Mouse (Mus musculus) intestine, embryonic 16.5 days (tissue): ENCODE results near the gene Acsf2. TPM values are rescaled to one million over a fixed set of nuclear protein-coding genes. Genes with fewer than 3 reads are reported as not detected.
A peak's percentile ranks its signal among the peaks of the same experiment; 100 is the strongest.

Source experiments
- ATAC-seq: fragments of 200-750 bp; cut with Nextera tagmentation; 2 replicates; pipeline ENCODE4 v1.8.0; 2017; ENCODE audit warnings: moderate TSS enrichment, moderate library complexity
- H3K27ac ChIP-seq: fragments of 300-500 bp; sonication (generic); 2 replicates; pipeline ENCODE4 v1.5.1; 2014; ENCODE audit warnings: mild to moderate bottlenecking, low read length
- H3K27me3 ChIP-seq: fragments of 300-500 bp; sonication (generic); replicated peaks from 2 replicates; pipeline ENCODE4 v1.6.1; 2014; ENCODE audit warnings: low read length, control low read depth, mixed read lengths; ENCODE audit not compliant: control insufficient read depth, insufficient read depth
- H3K36me3 ChIP-seq: fragments of 300-500 bp; sonication (generic); 2 replicates; pipeline ENCODE4 v1.6.1; 2014; ENCODE audit warnings: low read length, control low read depth; ENCODE audit not compliant: control insufficient read depth, insufficient read depth
- H3K4me1 ChIP-seq: fragments of 300-500 bp; sonication (generic); 2 replicates; pipeline ENCODE4 v1.6.1; 2014; ENCODE audit warnings: low read length, control low read depth, mixed read lengths; ENCODE audit not compliant: control insufficient read depth, insufficient read depth
- H3K4me2 ChIP-seq: fragments of 300-500 bp; sonication (generic); 2 replicates; pipeline ENCODE4 v1.6.1; 2014; ENCODE audit warnings: low read depth, low read length, control low read depth
- H3K4me3 ChIP-seq: fragments of 300-500 bp; sonication (generic); 2 replicates; pipeline ENCODE4 v1.5.1; 2014; ENCODE audit warnings: mild to moderate bottlenecking, low read length
- H3K9ac ChIP-seq: fragments of 300-500 bp; sonication (generic); 2 replicates; pipeline ENCODE4 v1.6.1; 2014; ENCODE audit warnings: low read depth, low read length
- H3K9me3 ChIP-seq: fragments of 300-500 bp; sonication (generic); 2 replicates; pipeline ENCODE4 v1.6.1; 2016; ENCODE audit warnings: low read length, control low read depth; ENCODE audit not compliant: control insufficient read depth
- WGBS: fragments of 180-500 bp; shearing (Covaris S2); extraction: QIAGEN DNeasy Blood & Tissue Kit; methylation state at CpG from one replicate; pipeline ENCODE4 v1.1.7; 2014; 5-methylcytosine and 5-hydroxymethylcytosine counted together
- polyA plus RNA-seq: library from polyadenylated mRNA; unstranded; fragments of >200 nt; fragmentation: Nextera tagmentation; extraction: Ambion mirVana; gene quantifications from 2 replicates; pipeline ENCODE4 v1.2.1, GENCODE M21; 2015

Acsf2 gene
- polyA plus RNA-seq, 1 experiment from 2014 or later = 3.0 TPM

- Histone ChIP-seq H3K4me3 (no peak overlapping the region), H3K27me3 (no peaks in the 10 kb centered on the region), H3K9me3 (no peaks in the 10 kb centered on the region), H3K9ac (no peak overlapping the region), H3K4me2 (no peak overlapping the region), H3K4me1 (no peaks in the 10 kb centered on the region), H3K36me3 (no peaks in the 10 kb centered on the region), H3K27ac (no peak overlapping the region)
- 0 out of 2 replicates have a peak, but pooled peaks have one; percentile 22 for ATAC-seq
- 62% methylated on average over 2 of the region's 2 CpGs for WGBS
Measured at GRCm38 (mm10) chr11:94575036-94575435, 26.6 kb downstream of the Acsf2 start.

DNA sequence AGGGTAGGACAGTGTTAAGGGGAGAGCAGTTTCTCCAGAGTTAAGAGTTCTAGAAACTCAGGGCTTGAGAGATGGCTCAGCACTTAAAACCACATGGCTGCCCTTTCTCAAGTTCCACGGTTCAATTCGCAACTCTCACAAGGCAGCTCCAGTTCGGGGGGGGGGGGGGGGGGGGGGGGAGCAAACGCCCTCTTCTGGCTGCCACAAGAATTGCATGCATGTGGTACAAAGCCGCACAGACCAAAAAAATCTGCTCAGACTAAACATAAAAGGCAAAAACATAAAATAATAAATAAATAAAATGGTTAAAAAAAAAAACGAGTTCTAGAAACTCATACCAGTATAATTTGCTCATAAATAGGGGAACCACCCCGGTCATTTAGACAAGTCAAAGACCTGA is 27.1 kb downstream of the Acsf2 start:
- Histone ChIP-seq H3K27me3 (no peaks in the 10 kb centered on the region), H3K4me2 (no peak overlapping the region), H3K9me3 (no peaks in the 10 kb centered on the region), H3K4me3 (no peak overlapping the region), H3K4me1 (no peaks in the 10 kb centered on the region), H3K9ac (no peak overlapping the region), H3K27ac (no peak overlapping the region), H3K36me3 (no peaks in the 10 kb centered on the region)
- WGBS = 25% methylated on average over 7 of the region's 7 CpGs
- no peak for ATAC-seq

DNA sequence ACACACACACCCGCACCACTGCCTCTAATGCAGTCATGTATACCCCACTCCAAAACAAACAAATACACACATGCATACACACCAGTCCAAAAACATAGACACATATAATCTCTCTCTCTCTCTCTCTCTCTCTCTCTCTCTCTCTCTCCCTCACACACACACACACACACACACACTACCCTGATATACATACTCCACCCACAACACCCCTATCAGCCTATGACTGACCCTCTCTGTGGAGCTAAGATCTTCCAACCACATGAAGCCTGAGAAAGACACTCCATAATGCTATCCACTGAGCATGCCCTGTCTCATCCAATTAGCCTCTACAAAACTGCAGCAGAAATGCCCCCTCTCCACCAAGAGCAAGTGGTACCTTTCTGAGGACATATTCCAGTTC is 29.8 kb downstream of the Acsf2 start:
- Histone ChIP-seq H3K4me2 (no peak overlapping the region), H3K9ac (no peak overlapping the region), H3K36me3 (no peaks in the 10 kb centered on the region), H3K27ac (no peak overlapping the region), H3K27me3 (no peaks in the 10 kb centered on the region), H3K4me3 (no peak overlapping the region), H3K4me1 (no peaks in the 10 kb centered on the region), H3K9me3 (no peaks in the 10 kb centered on the region)
- 100% methylated on average over 1 of the region's 1 CpGs for WGBS
- ATAC-seq = no peak

GRCm38 (mm10) chr11:94570612-94571011 is 31.1 kb downstream of the Acsf2 start:
- Histone ChIP-seq H3K9me3 (no peaks in the 10 kb centered on the region), H3K9ac (no peak overlapping the region), H3K4me3 (no peak overlapping the region), H3K36me3 (no peaks in the 10 kb centered on the region), H3K27ac (no peak overlapping the region; the same call in 1 of the 2 replicates), H3K27me3 (no peaks in the 10 kb centered on the region), H3K4me1 (0 out of 2 replicates have a peak, but pooled peaks cover 5% of the 10 kb centered on the region), H3K4me2 (no peak overlapping the region)
- peak; percentile 35; the same call in 1 of the 2 replicates for ATAC-seq
- WGBS = 50% methylated on average over 9 of the region's 9 CpGs

DNA sequence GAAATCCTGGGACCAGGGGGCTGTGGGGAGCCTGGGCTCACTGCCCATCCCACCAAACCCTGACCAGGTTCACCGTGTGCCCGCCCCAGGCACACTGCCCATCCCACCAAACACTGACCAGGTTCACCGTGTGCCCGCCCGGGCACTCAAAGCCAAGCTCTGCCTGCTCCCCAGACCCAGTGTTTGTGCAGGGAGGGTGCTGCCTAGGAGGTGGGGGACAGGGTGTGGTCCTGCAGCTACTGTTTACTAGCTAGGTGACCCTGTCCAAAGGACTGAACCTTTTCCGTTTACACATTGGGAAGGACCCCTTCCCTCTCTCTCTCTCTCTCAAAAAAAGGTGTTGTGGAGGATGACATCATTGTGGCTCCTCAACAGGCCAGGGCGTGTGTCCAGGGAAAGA is 34.3 kb downstream of the Acsf2 start:
- no peaks in the 10 kb centered on the region; the same call in 1 of the 2 replicates for H3K27me3 ChIP-seq
- no peak overlapping the region for H3K27ac ChIP-seq
- H3K9me3 ChIP-seq = no peaks in the 10 kb centered on the region
- H3K36me3 ChIP-seq = no peaks in the 10 kb centered on the region
- H3K4me2 ChIP-seq = no peak overlapping the region
- H3K9ac ChIP-seq = no peak overlapping the region
- ATAC-seq = no peak
- 80% methylated on average over 7 of the region's 7 CpGs for WGBS
- no peak overlapping the region for H3K4me3 ChIP-seq
- peaks cover 18% of the 10 kb centered on the region for H3K4me1 ChIP-seq

DNA sequence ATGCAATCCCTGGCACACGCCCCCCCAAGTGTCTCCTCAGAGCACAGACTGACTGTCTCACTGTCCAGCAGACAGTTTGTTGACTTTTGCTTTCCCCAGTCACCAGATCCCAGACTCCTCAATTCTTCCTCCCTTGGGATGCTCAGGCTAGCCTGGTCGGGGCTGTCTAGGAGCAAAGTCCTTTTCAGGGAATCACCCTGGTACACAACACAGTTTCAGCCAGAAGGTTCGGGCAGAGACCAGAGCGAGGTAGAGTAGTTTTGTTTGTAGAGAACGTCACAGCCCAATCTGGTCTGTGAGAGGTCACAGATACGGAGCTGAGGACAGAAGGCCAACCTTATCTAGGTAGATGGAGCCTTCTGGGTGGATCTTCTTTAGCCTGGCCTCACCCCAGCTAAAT is 35.1 kb downstream of the Acsf2 start:
- H3K9me3 ChIP-seq = no peaks in the 10 kb centered on the region
- no peak overlapping the region for H3K4me2 ChIP-seq
- WGBS = 40% methylated on average over 6 of the region's 6 CpGs
- H3K4me3 ChIP-seq = no peak overlapping the region
- H3K4me1 ChIP-seq = peaks cover 18% of the 10 kb centered on the region
- H3K36me3 ChIP-seq = no peaks in the 10 kb centered on the region
- no peaks in the 10 kb centered on the region; the same call in 1 of the 2 replicates for H3K27me3 ChIP-seq
- H3K9ac ChIP-seq = no peak overlapping the region
- no peak for ATAC-seq
- H3K27ac ChIP-seq = no peak overlapping the region

DNA sequence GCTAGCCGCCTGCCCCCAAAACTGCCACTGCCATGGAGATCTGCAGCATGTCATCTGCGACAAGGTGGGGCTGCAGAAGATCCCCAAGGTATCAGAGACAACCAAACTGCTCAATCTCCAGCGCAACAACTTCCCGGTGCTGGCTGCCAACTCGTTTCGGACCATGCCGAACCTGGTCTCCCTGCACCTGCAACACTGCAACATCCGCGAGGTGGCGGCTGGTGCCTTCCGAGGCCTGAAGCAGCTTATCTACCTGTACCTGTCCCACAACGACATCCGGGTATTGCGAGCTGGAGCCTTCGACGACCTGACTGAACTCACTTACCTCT is 36.6 kb downstream of the Acsf2 start:
- WGBS = 17% methylated on average over 16 of the region's 16 CpGs
- Histone ChIP-seq H3K9me3 (no peaks in the 10 kb centered on the region), H3K4me3 (peak overlapping the region; percentile 31), H3K27ac (0 out of 2 replicates have a peak overlapping the region, but pooled peaks have one; percentile 4), H3K4me2 (peak overlapping the region; percentile 47), H3K9ac (peak overlapping the region; percentile 60), H3K4me1 (peaks cover 18% of the 10 kb centered on the region), H3K36me3 (no peaks in the 10 kb centered on the region), H3K27me3 (no peaks in the 10 kb centered on the region; the same call in 1 of the 2 replicates)
- peak; percentile 62 for ATAC-seq

DNA sequence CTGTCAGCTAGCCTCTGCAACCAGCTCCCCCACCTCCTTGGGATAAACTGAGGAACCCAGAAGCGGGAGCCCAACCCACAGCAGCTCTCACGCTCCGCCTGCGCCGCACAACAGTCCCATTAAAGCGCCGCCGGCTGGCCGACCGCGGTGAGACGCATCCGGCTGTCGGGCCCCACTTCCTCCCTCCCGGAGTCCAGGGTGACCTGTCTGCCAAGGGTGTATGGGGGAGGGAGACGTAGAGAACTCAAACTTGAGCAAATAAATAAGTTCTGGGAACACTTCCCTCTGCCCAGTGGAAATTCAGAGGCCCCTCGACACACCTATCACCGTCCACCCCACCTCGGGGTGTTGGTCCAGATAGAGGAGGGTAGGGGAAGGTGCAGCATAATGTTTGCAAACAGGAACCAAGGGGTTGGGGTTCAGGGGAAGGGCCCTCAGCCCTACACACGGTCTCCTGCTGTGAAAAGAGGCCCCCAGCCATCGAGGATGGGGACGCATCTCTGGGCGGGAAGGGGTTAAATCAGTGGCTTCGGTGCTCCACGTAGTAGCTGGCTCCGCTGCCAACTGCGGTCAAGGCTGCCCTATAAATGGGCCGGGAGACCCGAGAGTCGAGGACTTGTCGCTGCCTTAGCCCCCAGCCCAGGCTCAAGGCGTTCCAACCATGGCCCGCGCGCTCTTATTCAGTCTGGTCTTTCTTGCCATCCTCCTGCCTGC is 37.1 kb downstream of the Acsf2 start, which contains the start of gene Chad:
Chad (plus strand) TSS at position 611 of the 714 bp plus-strand sequence.
- H3K4me3 ChIP-seq = peak within 1 kb of the TSS; percentile 31
- ATAC-seq = peak; percentile 61
- H3K4me2 ChIP-seq = peak within 1 kb of the TSS; percentile 47
- WGBS = 9% methylated on average over 35 of the region's 35 CpGs
- no peaks in the 10 kb centered on the region for H3K36me3 ChIP-seq
- H3K27me3 ChIP-seq = no peaks in the 10 kb centered on the region; the same call in 1 of the 2 replicates
- no peaks in the 10 kb centered on the region for H3K9me3 ChIP-seq
- 0 out of 2 replicates have a peak within 1 kb of the TSS, but pooled peaks have one; percentile 4 for H3K27ac ChIP-seq
- peaks cover 18% of the 10 kb centered on the region for H3K4me1 ChIP-seq
- H3K9ac ChIP-seq = peak within 1 kb of the TSS; percentile 60

- Histone ChIP-seq H3K4me2 (peak overlapping the region; percentile 47), H3K4me3 (no peak overlapping the region), H3K36me3 (no peaks in the 10 kb centered on the region), H3K9ac (peak overlapping the region; percentile 60), H3K27me3 (no peaks in the 10 kb centered on the region; the same call in 1 of the 2 replicates), H3K27ac (no peak overlapping the region), H3K4me1 (peaks cover 18% of the 10 kb centered on the region), H3K9me3 (no peaks in the 10 kb centered on the region)
- peak; percentile 24 for ATAC-seq
- WGBS = 57% methylated on average over 5 of the region's 5 CpGs
Measured at GRCm38 (mm10) chr11:94563821-94564220, 37.9 kb downstream of the Acsf2 start.
